Mouse (Mus musculus): ENCODE measurements at regions not wholly inside any gene's neighbourhood (a gene's known extent, or its start where the extent isn't known, plus 50 kb on each side); places are given as distances from the start of the nearest gene placed in this dataset.

DNA sequence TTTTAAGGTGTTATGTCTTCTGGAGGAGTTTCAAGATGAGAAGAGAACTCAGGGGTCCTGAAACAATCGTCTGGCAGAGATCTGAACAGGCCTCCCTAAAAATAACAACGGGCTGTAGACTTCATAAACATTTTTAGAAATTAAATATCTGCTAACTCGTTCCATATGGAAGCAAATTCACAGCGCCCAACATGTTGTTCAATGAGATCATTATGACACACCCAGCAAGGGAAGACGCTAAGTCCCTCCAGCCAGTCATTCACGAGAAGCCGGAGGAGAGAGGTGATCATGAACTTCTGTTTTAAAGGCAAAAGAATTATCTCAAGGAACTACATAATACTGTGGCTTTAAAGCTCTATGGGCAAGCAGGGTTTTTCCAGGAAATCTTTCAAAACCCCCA is 334.8 kb downstream of the Efna5 start:
- DNase-seq, result no peak

DNA sequence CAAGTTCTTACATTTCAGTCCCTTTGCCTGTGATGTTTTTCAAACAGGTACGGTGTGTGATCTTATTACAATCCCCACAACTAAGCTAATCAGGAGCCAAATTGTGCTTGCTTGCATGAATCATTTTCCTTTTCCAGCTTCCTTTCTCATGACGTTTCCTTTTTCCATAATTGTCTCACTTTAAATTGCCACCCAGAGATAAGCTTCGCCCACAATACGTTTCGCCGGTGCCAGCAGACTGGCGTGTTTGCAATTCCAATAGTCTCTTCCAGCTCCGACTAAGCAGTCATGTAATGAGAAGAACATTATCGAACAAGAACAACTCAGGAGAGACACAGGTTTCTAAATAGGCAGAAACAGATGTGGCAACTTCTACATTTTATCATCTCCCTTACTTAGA is 335.8 kb downstream of the Efna5 start:
- no peak for DNase-seq

DNA sequence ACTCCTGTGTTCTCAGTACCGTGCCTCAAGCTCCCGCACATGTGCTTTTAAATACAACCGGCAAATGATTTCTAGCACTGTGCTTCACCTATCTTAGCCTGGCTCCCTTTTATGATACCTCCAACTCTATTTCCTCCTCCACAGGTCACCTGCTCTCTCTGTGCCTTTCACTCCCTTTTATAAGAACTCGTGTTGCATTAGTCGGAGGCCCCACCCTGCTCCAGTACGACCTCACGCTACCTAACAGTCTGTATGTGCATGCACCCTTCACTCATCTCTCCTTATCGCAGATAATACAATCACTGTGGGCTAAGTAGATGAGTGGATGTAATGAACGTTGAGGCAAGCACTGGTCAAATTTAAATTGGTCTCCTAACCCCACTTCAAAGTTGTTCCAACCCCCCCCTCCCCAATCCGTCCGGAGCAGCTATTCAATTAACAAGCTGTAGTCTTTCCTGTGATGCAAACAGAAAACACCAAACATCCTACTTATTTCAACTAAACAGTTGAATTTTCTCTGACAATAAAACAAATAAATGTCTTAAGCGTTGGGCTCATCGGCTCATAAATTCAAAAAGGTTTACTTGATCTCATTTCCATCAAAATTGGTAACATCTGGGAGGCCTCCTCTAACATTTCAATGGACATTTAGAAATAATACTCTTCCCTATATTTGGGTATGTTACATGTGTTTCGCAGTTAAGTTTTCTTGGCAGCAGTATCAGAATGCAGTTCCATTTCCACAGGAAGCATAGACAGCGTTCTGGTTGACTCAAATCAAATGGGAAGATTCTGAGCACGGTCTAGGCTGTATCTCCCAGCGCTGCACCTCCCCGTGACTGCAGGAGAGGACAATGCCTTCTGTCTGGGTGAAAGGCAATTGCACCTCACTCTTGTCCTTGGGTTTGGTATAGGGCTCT is 337.8 kb downstream of the Efna5 start:
- DNase-seq, result no peak

DNA sequence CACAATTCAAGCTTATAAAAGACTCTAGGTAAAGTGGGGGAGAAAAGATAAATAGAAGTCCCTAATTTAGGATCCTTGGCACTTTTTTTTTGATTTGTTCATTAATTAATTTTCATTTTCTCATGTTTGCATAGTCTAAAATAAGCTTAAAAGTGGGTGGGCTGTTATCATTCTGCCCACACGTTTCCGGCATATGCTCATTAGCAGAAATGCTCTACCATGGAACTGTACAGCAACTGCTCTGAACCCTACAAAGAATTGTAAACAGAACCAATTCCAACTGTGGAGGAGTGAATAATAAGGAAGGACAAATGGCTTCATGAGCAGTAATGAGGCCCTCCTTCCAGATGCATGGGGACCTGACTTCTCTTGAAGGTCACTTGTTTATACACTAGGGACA is 351.2 kb downstream of the Efna5 start:
- no peak for DNase-seq

- DNase-seq, result no peak
These were observed 353.6 kb downstream of the Efna5 start for GRCm38 (mm10) chr17:62527556-62527955.

DNA sequence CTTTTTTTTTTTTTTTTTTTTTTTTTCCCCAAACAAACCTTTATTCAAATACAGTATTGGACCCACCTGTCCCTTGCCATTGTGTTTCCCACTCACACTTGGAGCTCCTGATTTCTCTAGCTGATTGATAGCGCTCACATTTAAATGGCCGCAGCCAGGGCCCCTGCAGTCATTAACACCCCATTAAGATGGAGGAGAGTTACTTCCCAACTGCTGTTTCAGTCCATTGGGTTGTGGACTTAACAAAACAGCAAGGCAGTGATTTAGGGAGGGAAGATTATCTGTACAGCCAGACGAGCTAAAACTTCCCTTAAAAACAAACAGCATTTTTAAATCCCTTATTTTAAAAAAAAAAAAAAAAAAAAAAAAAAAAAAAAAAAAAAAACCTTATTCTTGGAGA is 367.5 kb downstream of the Efna5 start:
- no peak for DNase-seq

GRCm38 (mm10) chr17:62510184-62510583 is 370.9 kb downstream of the Efna5 start:
- no peak for DNase-seq

- DNase-seq, result no peak
These were observed 373.2 kb downstream of the Efna5 start for GRCm38 (mm10) chr17:62507766-62508485.

GRCm38 (mm10) chr17:62504691-62505090 is 376.4 kb downstream of the Efna5 start:
- no peak for DNase-seq

GRCm38 (mm10) chr17:62470739-62471138 is 410.4 kb downstream of the Efna5 start:
- DNase-seq, result no peak

DNA sequence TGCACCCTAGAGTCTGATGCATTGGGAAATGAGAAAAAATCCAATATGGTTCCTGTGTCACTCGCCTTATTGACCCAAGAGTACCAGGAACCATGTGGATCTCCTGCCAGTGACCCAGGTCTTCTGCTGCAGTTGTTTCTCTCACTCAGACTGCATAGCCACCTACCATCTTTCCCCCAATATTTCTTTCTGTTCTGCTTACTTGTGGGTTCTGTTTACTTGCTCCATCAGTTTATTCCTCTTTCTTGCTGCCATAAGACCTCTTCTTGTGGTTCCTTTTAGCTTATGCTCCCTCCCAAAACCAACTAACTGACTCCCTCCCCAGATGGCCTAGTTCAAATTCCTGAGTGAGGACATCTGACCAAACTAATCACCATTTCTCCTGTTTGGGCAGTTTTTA is 411.8 kb downstream of the Efna5 start:
- DNase-seq, result no peak

DNA sequence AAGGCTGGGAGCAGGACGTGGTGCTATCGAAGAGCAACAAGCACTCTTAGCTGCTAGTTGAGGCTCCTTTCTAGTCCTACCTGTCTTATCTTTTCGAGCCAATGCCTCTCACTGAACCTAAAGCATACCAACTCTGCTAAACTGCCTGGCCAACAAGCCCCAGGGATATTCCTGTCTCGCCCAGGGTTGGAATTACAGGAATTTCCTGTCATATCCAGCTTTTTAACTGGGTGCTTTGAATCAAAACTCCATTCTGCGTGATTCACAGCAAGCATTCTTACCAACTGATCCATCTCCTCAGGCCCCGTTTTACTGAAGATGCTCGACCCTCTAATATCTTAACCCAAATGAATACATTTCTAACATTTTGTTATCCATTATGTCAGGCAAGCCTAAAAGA is 412.3 kb downstream of the Efna5 start:
- no peak for DNase-seq

DNA sequence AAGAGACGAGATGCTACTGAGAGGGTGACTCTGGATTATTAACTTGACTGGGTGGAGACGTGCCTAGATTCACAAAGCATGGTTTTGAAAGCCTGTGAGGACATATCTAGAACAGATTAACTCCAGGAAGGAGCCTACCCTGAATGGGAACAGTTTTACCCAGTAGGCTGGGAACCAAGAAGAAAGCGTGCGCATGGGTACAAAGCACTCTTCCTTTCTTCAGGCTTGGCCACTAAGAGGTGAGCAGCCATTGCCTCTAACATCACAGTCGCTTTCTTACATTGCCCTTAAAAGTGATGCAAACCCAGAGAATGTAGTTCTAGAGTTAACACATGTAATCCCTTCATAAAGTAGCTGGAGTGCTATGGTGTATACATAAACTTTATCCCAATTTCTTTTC is 414.0 kb downstream of the Efna5 start:
- no peak for DNase-seq

DNA sequence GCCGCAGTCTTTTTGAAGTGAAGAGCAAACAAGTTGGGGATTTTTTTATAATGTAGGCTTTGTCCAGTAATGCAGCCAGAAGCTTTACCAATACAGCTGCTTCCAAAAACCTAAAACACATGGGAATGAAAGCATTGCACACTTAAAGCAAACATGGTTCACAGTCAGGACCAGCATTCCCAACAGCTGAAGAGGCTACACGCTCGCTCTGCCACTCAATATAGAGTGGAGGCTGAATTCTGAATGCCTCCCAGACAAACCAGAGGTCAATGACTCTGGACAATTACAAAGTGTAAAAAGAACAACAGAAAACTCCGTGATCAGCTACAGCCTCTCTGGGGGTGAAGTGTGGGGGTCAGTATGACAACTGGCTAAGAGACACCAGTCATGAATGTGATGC is 416.1 kb downstream of the Efna5 start:
- DNase-seq, result no peak

- DNase-seq, result no peak
These were observed 416.9 kb downstream of the Efna5 start for GRCm38 (mm10) chr17:62464228-62464627.

- no peak for DNase-seq
These were observed 419.5 kb downstream of the Efna5 start for GRCm38 (mm10) chr17:62461304-62462245.

- DNase-seq, result no peak
These were observed 422.2 kb downstream of the Efna5 start for GRCm38 (mm10) chr17:62458964-62459363.

DNA sequence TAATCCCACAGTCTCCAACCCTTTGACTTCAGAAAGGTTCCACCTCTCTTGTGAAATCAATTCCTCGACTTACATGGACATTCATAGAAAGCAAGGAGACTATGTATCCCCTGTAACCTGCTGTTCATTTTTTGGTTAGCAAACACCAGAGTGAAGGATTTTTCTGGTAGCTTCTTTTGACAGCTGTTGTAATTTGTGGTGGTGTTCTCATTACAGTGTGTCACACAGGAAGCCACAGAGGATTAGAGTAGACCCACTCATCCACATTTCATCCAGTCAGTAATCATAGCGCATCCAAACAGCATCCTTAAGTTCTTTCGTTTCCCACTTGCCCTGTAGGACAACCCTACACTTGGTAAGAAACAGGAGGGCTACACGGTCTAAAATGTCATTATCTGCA is 443.1 kb downstream of the Efna5 start:
- no peak for DNase-seq

DNA sequence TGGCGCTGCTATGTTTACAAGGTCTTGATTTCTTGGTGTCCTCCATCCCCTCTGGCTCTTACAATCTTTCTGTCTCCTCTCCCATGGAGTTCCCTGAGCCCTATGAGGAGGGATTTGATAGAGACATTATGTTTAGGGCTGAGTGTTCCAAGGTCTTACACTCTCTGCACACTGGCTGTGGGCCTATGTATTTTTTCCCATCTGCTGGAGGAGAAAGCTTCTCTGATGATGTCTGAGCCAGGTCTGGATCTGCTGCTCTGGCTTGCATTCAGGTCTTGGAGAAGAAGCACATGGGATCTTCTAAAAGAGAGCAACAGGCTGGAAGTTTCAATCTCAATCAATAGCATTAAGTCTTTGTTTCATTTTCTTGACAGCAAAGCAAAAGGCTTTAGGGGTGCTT is 445.1 kb downstream of the Efna5 start:
- no peak for DNase-seq

- DNase-seq, result no peak
These were observed 457.4 kb downstream of the Efna5 start for GRCm38 (mm10) chr17:62423476-62424385.

GRCm38 (mm10) chr17:62417584-62417983 is 463.5 kb downstream of the Efna5 start:
- no peak for DNase-seq

- no peak for DNase-seq
These were observed 466.0 kb downstream of the Efna5 start for GRCm38 (mm10) chr17:62415152-62415551.
